Mouse (Mus musculus) C2C12 (cell line): ENCODE results near the gene AU021092. TPM values are rescaled to one million over a fixed set of nuclear protein-coding genes. Genes with fewer than 3 reads are reported as not detected.

Experiments
- H3K27me3 ChIP-seq: one replicate; pipeline ENCODE4 v1.6.1; 2011; ENCODE audit not compliant: control insufficient read depth, insufficient read depth, insufficient read length
- H3K36me3 ChIP-seq: one replicate; pipeline ENCODE4 v1.6.1; 2011; ENCODE audit not compliant: control insufficient read depth, insufficient read depth
- H3K4me3 ChIP-seq: one replicate; pipeline ENCODE4 v1.5.1; 2011; ENCODE audit warnings: mild to moderate bottlenecking, control low read depth; ENCODE audit not compliant: poor library complexity, insufficient read depth, severe bottlenecking
- H3K79me2 ChIP-seq: one replicate; pipeline ENCODE4 v1.6.1; 2011; ENCODE audit not compliant: control insufficient read depth, insufficient read depth
- H3K79me3 ChIP-seq: one replicate; pipeline ENCODE4 v1.6.1; 2011; ENCODE audit warnings: low read depth, control low read depth
- H3ac ChIP-seq: one replicate; pipeline ENCODE3; 2011; ENCODE audit warnings: low read depth; ENCODE audit not compliant: control insufficient read depth, insufficient read length
- CEBPB ChIP-seq: IDR thresholded peaks from one replicate; pipeline ENCODE4 v1.6.1; 2011; ENCODE audit warnings: low read depth, mild to moderate bottlenecking, control low read depth, moderate library complexity
- CTCF ChIP-seq: IDR thresholded peaks from one replicate; pipeline ENCODE4 v1.5.1; 2011; ENCODE audit not compliant: control insufficient read depth, insufficient read depth, insufficient read length
- FOSL1 ChIP-seq: IDR thresholded peaks from one replicate; pipeline ENCODE4 v1.8.0; 2011; ENCODE audit warnings: mild to moderate bottlenecking, low read length; ENCODE audit not compliant: poor library complexity, insufficient read depth, severe bottlenecking
- MAX ChIP-seq: IDR thresholded peaks from one replicate; pipeline ENCODE4 v1.6.1; 2011; ENCODE audit warnings: mild to moderate bottlenecking, control low read depth
- MYOD1 ChIP-seq: IDR thresholded peaks from one replicate; pipeline ENCODE4 v1.6.1; 2011; ENCODE audit warnings: low read depth; ENCODE audit not compliant: control insufficient read depth, insufficient read length
- MYOG ChIP-seq: IDR thresholded peaks from one replicate; pipeline ENCODE4 v1.6.1; 2011; ENCODE audit not compliant: control insufficient read depth, insufficient read length; ENCODE audit errors: extremely low read depth
- USF1 ChIP-seq: IDR thresholded peaks from one replicate; pipeline ENCODE4 v1.6.1; 2011; ENCODE audit warnings: low read depth, mild to moderate bottlenecking, control low read depth, moderate library complexity
- polyA plus RNA-seq: library from polyadenylated mRNA; unstranded; fragments of >200 nt; fragmentation: generic; extraction: Trizol; gene quantifications from one replicate; pipeline ENCODE4 v1.2.1, GENCODE M21; 2012; ENCODE audit warnings: missing spikeins

Gene AU021092
- polyA plus RNA-seq, 1 experiment, result 4.4 TPM

DNA sequence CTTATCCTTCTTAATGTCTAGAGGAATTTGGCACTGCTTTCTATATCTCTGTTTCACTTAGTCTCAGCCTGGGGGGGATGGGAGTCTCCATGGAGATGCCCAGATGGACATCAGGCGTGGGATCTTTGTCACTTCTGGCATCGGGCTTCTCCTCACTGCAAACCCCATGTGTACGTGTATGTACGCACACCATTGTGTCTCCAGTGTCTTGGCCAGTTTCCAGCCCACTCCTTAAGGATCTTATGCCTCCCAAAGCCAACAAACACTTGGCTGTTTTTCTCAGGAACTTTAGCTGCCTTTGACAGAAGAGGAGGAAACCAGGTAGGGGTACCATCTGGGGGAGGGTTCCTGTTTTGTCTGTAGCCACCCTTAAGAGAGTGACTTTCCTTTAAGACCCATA is 696 bp downstream of the AU021092 start:
- TF ChIP-seq MYOD1, result no peak
- Histone ChIP-seq H3ac (no peak overlapping the region), H3K79me3 (no peaks in the 10 kb centered on the region), H3K4me3 (no peak overlapping the region), H3K79me2 (no peaks in the 10 kb centered on the region), H3K27me3 (peaks cover 3% of the 10 kb centered on the region), H3K36me3 (no peaks in the 10 kb centered on the region)

- TF ChIP-seq CTCF (no peak), MYOD1 (no peak), MYOG (no peak), CEBPB (no peak), FOSL1 (no peak), MAX (no peak), USF1 (no peak)
- no peak overlapping the region for H3K4me3 ChIP-seq
- H3ac ChIP-seq, result no peak overlapping the region
- H3K79me2 ChIP-seq, result no peaks in the 10 kb centered on the region
- no peaks in the 10 kb centered on the region for H3K79me3 ChIP-seq
- H3K36me3 ChIP-seq, result no peaks in the 10 kb centered on the region
- H3K27me3 ChIP-seq, result peaks cover 3% of the 10 kb centered on the region
Measured at GRCm38 (mm10) chr16:5217341-5218133, 4.6 kb downstream of the AU021092 start.

DNA sequence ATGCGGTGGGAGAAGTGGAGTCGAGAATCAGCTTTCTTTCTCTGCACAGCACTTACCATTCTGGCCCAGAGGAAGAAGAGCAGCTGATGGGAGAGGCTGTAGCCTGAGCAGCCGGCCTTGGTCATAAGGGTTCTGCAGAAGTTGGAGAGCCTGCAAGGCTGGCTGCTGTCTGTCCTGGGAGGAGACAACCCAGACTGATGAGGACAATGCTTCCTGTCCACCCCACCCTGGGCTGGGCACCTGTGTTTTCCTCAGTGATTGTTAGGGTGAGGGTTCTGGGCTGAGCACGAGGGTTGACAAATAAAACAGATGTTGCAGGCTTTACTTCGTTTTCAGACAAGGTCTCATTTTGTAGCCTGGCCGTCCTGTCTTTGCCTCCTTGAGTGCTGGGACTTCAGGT is 5.4 kb downstream of the AU021092 start:
- Histone ChIP-seq H3K4me3 (no peak overlapping the region), H3K79me2 (no peaks in the 10 kb centered on the region), H3K36me3 (no peaks in the 10 kb centered on the region), H3K79me3 (no peaks in the 10 kb centered on the region), H3ac (peak overlapping the region; percentile 19), H3K27me3 (peaks cover 6% of the 10 kb centered on the region)
- no peak for TF ChIP-seq CTCF
- TF ChIP-seq MAX, result no peak

DNA sequence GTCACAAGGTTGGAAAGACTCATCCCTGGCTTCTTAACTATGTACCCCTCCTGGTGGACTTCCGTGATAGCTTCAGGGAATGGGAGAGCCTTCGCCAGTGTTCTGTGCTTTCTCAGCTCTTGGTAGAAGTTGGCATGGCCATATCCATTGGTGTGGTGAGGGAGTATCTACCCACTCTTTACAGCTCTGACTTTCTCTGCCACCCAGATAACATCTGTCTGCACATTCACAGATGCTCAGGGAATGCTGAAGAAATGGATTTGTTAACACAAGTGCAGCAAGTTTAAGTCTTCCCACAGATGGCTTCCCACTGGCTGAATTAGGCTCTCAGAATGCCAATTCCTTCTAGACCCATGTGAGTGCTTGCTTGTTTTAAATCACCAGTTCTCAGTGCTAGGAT is 8.0 kb downstream of the AU021092 start:
- Histone ChIP-seq H3K36me3 (no peaks in the 10 kb centered on the region), H3K27me3 (peaks cover 8% of the 10 kb centered on the region), H3K79me2 (no peaks in the 10 kb centered on the region), H3ac (no peak overlapping the region), H3K79me3 (no peaks in the 10 kb centered on the region), H3K4me3 (no peak overlapping the region)
- TF ChIP-seq CTCF, result no peak
- TF ChIP-seq CEBPB, result no peak
- no peak for TF ChIP-seq MAX
- TF ChIP-seq MYOD1, result no peak
- no peak for TF ChIP-seq FOSL1
- TF ChIP-seq USF1, result no peak
- TF ChIP-seq MYOG, result no peak

DNA sequence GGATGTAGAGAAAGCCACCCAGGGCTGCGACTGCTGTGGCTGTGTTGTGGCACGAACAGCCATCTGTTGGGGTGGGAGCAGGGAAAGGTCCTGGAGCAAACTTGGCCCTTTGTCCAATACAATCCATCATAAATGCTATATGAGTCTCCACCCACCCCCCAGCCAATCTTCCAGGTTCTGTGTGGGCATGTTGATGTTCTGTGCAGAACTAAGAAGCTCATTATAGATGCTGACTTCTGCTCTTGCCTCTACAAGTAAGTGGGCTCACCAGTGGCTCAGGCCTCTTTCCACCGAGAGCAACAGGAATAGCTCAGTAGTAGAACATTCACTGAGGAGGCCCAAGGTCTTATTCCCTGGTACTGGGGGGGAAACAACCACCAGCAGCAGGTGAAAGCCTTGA is 9.9 kb downstream of the AU021092 start:
- H3K36me3 ChIP-seq, result no peaks in the 10 kb centered on the region
- H3ac ChIP-seq, result no peak overlapping the region
- no peak overlapping the region for H3K4me3 ChIP-seq
- no peaks in the 10 kb centered on the region for H3K79me3 ChIP-seq
- no peak for TF ChIP-seq MYOG
- no peak for TF ChIP-seq CTCF
- TF ChIP-seq USF1, result no peak
- H3K79me2 ChIP-seq, result no peaks in the 10 kb centered on the region
- H3K27me3 ChIP-seq, result peaks cover 15% of the 10 kb centered on the region

DNA sequence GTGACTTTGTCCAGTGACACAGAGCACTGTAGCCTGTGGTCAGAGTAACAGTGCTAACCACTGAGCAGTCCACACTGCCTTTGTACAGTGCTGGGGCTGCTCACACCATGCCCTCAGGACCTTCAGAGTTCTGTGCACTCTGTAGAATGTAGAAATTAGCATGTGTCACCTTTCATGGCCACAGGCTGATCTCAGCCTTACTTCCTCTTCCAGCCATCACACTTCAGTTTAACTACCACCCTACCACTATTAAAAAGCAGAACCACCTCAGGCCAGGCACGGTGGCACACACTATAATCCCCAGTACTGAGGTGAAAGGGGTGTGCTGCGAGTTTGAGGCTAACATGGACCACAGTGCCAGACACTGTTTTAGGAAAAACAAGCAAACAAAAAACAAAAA is 11.7 kb downstream of the AU021092 start:
- no peaks in the 10 kb centered on the region for H3K79me2 ChIP-seq
- peaks cover 15% of the 10 kb centered on the region for H3K27me3 ChIP-seq
- no peak overlapping the region for H3K4me3 ChIP-seq
- no peaks in the 10 kb centered on the region for H3K79me3 ChIP-seq
- no peak for TF ChIP-seq CEBPB
- no peak for TF ChIP-seq MYOD1
- TF ChIP-seq CTCF, result no peak
- no peak for TF ChIP-seq MYOG
- TF ChIP-seq USF1, result no peak
- TF ChIP-seq FOSL1, result no peak
- no peak for TF ChIP-seq MAX
- H3K36me3 ChIP-seq, result no peaks in the 10 kb centered on the region
- no peak overlapping the region for H3ac ChIP-seq
